Mouse (Mus musculus): ENCODE measurements around the gene Slc6a9.

Slc6a9 gene

DNA sequence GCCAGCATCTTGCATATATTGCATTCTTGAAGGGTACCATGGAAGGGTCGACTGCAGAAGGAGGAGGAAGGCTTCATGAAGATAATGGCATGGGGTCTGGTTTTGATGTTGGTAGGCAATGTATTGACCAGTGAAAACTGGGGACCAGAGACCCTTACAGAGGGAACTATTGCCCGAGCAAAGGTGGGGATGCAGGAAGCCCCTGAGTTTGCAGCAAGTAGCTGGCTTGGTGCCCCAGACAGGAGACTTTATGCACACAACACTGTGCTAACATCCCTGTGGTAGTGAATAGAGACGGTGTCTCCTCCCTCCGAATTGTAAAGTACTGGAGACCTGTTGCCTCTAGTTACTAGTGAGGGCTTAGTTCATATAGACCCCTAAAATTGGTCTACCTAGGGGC lies 3.0 kb downstream of the Slc6a9 start:
- in situ Hi-C loops (cut with MboI; ENCODE audit: low sequenced_read_pairs), result no loop called here

DNA sequence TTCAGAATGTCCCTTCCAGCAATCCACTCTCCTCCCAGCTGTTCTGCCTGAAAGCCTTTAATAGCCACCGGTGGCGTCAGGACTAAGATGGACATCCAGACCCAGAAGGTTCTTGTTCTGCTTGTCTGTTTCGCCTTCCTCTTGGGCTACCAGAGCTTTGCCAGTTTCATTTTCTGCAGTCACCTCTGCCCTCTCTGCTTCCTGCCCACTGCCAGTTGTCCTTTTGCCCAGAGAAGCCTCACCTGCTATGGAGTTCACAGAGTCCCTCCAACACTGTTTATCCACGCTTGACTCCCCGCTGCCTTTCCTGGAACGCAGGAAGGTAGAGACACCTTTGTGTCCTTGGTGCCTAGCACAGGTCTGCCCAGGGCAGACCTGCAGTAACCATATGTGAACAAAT lies 5.1 kb downstream of the Slc6a9 start:
- in situ Hi-C loops (cut with MboI; ENCODE audit: low sequenced_read_pairs), result no loop called here

DNA sequence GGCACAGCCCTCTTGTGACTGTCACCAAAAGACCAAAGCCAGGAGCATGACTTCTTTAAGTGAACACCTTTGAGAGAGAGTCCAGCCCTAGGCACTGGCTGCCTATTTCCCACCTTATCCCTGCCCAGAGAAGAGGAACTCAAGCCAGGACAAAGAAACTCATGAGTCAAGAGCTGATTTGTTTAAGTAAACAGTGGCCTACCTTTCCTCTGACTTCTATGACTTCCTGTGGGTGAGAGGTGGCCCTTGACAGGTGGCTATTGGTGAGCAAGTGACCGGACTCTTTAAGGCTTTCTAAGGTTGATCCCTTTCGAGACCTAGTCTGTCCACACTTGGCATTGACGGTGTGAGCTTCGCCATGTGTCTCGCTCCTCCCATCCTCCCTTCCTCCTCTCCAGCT lies 6.5 kb downstream of the Slc6a9 start:
- in situ Hi-C loops (cut with MboI; ENCODE audit: low sequenced_read_pairs), result no loop called here

DNA sequence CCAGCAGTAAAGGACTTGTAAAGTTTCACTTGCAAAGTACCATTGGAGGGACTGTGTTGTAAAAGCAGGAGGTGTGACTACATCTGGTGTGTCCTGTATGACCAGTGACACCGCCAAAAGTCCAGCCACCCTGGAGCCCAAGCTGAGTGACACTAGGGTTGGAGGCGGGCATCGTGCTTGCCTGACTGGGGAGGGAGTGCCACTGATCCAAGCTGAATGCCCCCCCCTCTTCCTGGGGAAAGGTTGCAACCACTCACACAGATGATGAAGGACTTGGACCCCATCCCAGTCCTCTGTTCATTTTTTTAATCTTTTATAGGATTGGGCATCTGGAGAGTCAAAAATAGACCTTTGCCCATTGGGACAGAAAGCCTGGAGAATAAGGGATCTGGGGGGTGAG lies 7.3 kb downstream of the Slc6a9 start:
- in situ Hi-C loops (cut with MboI; ENCODE audit: low sequenced_read_pairs), result no loop called here

DNA sequence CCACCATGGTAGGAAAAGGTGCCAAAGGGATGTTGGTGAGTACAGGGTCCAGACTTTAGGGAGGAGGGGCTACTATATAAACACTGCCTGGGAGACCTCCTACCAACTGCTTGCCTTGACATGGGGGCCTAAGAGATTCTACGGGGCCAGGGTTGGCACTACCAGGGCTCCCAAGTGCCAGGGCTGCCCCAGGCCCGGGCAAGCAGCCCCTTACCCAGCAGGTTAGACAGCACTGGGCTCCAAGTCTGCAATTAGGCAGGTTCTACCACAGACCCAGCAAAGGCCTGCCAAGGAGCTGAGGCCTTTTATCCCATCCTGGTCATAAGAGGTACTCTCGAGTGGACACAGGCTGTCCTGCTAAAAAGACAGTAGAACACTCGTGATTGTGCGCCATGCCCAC lies 8.8 kb downstream of the Slc6a9 start:
- in situ Hi-C loops (cut with MboI; ENCODE audit: low sequenced_read_pairs), result no loop called here

DNA sequence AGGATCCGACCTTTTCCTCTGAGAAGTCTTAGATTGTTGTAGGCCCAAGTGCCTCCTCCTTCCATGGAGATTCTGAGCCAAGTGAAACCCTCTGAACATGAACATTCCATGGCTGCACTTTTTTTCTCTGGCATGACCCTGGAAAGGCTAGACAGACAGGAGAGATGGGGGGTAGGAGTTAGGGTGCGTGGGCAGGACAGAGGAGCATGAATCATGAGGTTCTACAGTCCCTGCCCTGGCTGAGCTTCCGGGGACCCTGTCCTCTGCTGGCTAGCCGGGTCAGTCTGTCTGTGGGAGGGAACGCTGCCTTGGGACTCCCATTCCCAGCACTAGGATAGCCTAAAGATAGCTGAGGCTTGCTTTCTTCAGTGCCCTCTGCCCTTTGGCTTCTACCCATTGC lies 10.2 kb downstream of the Slc6a9 start:
- in situ Hi-C loops (cut with MboI; ENCODE audit: low sequenced_read_pairs), result no loop called here

DNA sequence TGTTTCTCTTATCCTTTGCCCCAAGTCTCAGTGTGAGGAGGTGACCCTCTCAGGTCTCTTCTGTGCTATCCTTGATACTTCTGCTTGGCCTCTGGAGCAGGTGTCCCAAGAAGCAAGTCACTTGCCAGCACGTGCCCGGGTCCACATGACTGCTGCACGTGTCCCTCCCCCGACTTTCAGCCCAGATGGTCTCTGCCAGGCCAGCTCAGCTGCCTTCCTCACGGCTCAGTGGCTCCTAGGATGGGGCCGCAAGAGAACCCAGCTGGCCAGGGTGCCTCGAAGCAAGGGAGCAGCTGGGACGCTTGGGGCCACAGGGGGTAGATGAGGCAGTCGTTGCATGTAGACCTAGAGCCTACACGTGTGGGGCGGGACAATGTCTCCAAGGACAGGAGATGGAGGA lies 11.0 kb downstream of the Slc6a9 start:
- in situ Hi-C loops (cut with MboI; ENCODE audit: low sequenced_read_pairs), result no loop called here

DNA sequence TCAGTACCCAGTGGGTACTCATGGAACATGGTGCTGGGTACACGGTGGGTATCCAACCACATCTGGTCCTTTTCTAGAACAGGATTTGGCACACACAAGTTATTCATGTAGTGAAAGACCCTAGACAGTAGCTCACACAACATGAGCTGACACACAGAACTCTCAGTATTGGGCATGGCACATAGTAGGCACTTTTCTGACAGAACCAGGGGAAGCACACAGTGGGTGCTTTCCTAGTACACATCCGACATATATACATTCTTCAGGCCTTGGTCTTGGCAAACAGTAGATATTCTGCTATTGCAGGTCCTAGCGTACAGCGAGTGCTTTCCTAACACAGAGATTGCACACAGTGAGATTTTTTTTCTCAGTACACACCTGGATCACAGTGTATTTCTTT lies 12.0 kb downstream of the Slc6a9 start:
- in situ Hi-C loops (cut with MboI; ENCODE audit: low sequenced_read_pairs), result no loop called here

DNA sequence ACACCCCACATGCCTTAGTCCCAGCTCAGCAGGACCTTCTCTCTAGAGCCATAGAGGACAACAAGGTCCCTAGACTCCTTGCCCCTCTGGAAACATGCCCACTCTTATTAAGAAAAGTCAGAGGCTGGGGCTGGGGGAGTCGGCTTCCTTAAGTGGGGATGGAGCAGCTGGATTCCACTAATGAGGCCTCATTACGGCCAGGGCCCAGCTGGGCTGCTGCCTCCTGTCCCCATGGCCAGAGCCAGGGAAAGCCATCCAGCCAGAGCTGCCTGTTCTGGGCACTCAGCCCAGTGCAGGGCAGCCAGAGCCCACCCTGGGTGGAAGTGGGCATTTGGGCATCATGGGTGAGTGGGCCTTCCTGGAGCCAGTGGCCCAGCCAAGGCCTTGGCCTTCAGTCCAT lies 12.7 kb downstream of the Slc6a9 start:
- in situ Hi-C loops (cut with MboI; ENCODE audit: low sequenced_read_pairs), result no loop called here

DNA sequence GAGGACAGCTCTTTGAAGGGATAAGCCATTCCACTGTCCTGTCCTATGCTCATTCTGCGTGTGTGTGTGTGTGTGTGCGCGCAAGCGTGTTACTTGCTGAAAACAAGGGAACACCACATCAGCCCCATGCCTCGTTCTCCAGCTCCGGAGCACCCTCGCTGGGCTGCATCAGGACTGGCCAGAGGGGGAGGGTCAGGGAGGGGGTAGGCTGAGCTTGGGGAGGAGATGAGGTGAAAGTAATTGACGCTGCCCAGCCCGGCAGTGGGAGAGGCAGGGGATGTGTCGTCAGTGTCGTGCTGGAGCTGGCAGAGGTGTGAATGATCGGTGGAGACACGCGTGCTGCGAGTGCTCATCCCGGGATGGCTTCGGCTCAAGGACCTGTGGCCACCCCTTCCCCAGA lies 14.8 kb downstream of the Slc6a9 start:
- in situ Hi-C loops (cut with MboI; ENCODE audit: low sequenced_read_pairs), result no loop called here

DNA sequence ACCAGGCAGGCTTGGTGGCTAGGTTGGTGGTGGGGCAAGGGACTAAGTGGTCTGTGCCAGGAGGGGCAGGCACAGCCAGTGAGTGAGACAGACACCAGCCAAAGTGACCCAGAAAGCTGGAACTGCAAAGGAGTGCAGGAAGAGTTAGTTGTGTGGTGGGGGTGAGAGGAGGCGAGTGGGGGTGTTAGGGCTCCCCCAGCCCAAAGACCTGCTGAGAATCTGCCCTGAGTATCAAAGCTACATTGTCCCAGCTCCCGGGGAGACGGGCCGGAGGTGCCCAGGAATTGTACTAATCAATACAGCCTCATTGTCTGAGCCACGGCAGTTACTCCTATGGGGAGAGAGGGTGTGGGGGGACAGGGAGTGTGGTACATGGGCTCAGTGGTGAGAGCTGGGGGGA lies 15.2 kb downstream of the Slc6a9 start:
- in situ Hi-C loops (cut with MboI; ENCODE audit: low sequenced_read_pairs), result no loop called here

DNA sequence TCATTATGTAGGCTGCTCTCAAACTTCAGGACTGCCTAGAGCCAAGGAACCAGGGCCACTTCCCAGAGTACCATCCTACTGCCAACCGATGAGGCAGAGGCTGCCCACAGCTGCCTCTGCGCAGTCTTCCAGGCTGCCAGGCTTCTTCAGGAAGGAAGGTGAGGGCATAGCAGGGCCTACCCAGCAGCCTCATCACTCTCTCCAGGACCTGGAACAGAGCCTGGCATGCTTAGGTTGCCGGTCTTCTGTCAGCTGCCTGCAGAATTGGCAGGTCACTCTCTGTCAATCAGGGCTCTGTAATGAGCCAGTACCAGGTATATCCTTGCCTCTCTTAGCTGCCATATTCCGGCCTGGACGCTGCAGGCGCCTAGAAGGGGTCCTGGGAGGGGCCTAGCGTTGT lies 15.9 kb downstream of the Slc6a9 start:
- in situ Hi-C loops (cut with MboI; ENCODE audit: low sequenced_read_pairs), result no loop called here

DNA sequence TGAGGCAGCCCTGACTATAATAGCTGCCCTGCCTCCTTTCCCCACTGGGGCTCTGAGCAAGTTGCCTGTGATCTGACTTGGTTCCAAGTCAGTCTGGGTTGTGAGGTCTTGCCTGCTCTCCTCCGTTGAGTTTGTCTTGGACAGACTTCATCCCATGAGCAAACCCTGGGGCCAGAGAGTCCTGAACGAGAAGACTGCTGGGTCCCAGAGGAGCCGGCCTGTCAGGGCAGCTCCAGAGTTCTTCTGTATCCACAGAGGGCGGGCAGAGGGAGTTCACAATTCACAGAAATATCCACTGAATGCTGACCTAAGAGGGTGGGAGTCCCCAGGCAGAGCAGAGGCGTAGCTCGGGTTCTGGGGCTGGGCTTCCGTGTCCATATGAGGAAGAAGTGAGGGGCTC lies 16.6 kb downstream of the Slc6a9 start:
- in situ Hi-C loops (cut with MboI; ENCODE audit: low sequenced_read_pairs), result no loop called here

DNA sequence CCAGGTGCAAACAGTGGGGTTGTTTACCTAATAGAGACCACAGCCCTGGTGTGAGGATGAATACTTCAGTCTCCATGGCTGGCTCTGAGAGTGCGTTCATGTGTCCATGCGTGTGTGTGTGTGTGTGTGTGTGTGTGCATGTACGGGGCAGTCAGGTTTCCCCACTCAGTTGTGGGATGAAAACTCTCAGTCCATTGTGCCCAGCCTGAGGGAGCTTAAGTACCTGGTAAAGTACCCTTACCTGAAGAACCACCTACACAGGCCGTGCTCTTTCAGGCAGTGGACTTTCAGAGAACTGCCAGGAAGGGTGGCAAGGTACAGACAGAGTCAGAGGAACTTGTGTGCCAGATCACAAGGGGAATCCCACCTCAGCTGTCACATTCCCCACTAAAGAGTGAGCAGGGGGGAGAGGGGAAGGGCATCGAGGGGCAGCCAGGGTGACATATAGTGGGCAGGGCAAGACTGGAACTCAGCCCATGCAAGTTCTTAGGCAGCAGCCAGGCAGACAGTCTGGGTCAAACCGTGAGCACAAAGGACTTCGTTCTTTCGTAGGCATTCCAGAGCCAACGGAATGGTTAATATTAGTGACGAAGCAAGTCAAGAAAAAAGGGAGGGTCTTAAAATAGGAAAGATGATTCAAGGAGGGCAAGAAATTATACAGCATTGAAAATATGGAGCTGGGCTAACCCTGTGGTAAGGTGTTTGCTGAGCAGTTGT lies 18.0 kb downstream of the Slc6a9 start:
- in situ Hi-C loops (cut with MboI; ENCODE audit: low sequenced_read_pairs), result no loop called here

DNA sequence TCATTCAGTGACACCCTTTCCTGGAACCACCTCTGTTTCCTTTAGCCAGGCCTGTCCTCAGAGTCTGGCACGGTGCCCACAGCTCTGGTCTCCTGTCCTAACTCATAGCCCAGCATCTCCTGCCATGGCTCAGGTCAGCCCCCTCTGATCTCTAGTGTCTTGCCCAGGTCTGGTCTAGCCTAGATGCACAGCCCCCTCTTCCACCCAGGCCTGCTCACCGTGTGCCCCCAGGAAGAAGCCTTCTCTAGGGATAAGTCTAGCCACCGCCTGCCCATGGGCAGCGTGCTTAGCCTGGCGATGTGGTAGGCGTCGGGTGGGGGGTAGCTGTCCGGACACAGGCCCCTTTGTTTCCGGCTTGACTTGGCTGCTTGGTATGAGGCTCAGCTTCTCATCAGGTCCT lies 20.8 kb downstream of the Slc6a9 start:
- in situ Hi-C loops (cut with MboI; ENCODE audit: low sequenced_read_pairs), result no loop called here

DNA sequence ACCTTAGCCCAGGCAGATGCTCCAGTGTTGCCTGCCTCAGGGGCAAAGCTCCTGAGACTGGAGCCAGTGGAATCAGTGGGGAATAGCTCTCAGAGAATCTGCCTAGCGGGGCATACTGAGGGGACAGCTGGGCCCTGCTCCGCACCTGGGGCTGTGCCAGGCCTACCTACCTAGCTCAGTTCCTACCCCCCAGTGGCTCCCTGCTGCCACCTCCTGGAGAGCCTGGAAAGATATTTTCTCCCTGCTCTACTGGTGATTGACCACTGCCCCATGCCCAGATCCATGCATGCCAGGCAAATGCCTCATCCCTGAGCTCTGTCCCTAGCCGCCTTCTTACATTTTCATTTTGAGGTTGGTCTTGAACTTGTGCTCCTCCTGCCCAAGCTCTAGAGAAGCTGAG lies 24.5 kb downstream of the Slc6a9 start:
- in situ Hi-C loops (cut with MboI; ENCODE audit: low sequenced_read_pairs), result no loop called here

DNA sequence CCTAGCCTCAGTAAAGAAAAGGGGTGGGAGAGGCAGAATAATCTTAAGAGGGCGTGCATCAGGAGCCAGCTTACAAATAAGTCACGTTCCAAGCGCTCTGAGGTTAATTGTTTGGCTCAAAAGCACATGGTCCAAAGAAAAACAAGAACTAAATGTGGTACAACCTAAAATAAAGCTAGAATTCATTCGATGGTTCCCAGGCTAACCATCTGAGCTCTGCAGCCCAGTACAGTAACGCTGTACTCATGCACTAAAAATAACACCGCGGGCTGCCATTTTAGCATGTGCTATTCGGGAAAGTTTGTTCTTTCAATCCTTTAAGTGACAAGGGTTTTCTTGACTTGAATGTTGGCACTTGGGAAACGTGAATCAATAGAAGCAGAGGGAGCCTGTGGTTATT lies 26.3 kb downstream of the Slc6a9 start:
- in situ Hi-C loops (cut with MboI; ENCODE audit: low sequenced_read_pairs), result no loop called here

DNA sequence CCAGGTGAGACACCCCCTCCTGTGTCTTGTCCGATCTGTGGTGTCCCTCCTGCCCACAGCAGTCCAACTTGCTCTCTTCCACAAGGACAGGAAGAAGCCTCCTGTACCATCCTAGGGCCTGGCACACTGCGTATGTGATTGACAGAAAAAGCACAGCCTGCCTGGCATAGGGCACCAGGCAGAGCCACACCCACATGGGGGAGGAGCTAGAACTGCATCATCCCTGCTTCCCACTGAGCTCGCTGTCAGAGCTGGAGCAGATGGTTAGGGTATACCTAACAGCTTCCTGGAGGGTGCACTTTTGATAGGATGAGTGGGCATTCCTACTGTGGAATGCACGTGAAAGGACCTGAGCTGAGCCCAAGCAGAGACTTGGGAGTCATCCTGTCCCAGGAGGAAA lies 28.5 kb downstream of the Slc6a9 start:
- in situ Hi-C loops (cut with MboI; ENCODE audit: low sequenced_read_pairs), result no loop called here

DNA sequence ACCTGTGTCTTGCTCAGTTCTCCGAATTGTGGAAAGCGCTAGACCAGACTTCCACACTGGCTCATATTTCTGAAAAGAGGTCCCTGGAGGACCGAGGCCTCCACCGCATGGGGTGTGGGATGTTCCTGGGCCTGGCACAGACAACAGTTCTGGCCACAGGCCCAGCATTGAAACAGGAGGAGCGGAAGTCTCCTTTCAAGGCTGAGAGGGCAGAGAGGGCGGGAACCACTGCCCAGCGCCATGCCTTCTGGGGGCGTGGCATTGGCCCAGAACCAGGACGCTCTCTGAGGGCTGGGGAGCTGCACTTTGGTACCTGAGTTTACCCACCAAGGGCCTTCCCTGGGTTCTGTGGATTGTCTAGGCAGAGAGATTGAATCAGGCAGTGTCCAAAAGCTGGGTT lies 31.8 kb downstream of the Slc6a9 start:
- in situ Hi-C loops (cut with MboI; ENCODE audit: low sequenced_read_pairs), result no loop called here

DNA sequence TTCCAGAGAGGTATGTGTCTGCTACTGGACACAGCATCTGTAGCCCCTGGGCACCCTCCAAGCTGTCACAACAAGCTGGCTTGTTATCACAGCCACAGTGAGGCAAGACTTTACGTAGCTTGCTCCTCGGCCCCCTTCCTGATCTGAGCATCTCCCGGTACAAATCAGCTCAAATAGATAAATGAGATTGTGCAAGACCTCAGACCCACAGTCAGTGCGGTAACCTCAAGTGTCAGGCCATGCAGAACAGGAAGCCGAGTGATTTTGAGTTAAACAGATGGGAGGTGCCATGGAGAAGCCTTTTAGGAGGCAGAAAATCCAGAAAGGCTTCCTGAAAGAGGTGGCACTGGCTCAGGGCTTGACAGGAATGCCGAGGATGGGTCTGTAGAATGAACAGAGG lies 32.7 kb downstream of the Slc6a9 start:
- in situ Hi-C loops (cut with MboI; ENCODE audit: low sequenced_read_pairs), result no loop called here

DNA sequence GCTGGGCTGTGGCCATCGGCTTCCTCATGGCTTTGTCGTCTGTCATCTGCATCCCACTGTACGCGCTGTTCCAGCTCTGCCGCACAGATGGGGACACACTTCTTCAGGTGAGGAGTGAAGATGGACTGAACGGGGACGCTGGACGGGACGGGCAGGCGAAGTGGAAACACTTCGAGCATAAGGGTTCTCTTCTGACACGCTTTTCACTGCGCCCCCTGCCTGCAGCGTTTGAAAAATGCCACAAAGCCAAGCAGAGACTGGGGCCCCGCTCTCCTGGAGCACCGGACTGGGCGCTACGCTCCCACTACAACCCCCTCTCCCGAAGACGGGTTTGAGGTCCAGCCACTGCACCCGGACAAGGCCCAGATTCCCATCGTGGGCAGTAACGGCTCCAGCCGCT lies 33.5 kb downstream of the Slc6a9 start:
- in situ Hi-C loops (cut with MboI; ENCODE audit: low sequenced_read_pairs), result no loop called here

DNA sequence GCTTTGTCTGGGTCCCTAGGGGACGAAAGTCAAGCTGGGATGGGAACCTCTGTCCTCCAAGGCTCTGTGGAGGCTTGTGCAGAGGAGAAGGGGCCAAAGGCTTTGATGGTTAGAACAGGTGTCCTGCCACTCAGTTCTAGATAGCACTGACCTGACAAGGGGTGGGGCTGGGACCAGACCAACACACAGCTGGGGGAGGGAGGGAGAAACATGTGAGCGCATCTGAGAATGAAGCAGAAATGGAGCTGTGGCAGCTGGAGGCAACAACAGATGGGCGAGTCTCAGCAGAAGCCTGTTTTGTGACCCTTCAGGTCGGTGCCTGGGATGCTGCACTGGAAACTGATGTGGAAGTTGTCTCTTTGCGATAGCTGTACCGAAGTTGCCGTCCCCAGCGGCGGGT lies 35.0 kb downstream of the Slc6a9 start:
- in situ Hi-C loops (cut with MboI; ENCODE audit: low sequenced_read_pairs), result no loop called here

DNA sequence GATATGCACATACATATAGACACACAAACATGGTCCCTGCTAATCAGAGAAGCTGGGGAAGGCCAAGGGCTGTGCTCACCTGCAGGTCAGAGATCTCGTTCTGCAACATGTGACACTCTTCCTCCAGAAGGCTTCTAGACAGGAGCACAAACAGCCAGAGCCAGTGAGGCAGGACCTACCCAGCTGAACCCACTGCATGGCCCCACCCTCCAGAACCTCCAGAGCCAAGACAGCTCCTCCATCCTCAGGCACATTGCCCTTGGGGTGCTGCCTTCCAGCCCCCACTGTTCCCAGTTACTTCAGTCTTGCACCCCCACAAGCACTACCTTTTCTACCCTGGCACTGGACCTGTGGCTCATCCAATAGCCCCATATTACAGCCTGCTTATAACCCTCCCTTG lies 36.1 kb downstream of the Slc6a9 start:
- in situ Hi-C loops (cut with MboI; ENCODE audit: low sequenced_read_pairs), result no loop called here

DNA sequence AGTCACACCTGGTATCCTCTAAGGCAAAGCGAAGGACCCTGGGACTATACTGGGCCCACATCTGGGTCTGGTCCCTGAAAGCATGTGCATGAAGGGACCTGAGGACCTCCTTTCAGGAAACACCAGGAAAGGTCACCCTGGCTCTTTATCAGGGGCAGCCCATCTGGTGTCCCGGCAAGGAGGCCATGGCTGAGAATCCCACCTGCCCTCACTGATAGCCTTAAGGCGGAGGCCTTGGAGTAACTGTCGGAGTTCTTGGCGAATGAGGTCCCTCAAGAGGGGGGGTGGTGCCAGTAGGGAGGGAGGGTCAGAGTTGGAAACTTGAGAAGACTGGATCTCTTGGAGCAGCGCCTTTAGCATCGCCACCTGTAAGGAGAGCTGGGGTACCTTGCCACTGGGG lies 37.5 kb downstream of the Slc6a9 start:
- in situ Hi-C loops (cut with MboI; ENCODE audit: low sequenced_read_pairs), result no loop called here

Measured in CH12F3 (cell line).